Mouse (Mus musculus): Measurements from ENCODE around the gene Map3k15. TPM values are rescaled to one million over a fixed set of nuclear protein-coding genes. Genes with fewer than 3 reads are reported as not detected.

The Map3k15 gene
- 0.03 and 0.19 TPM in 2 replicates for polyA plus RNA-seq (2021; fragmentation: Nextera tagmentation)
- long read RNA-seq, experiment 1, result 0 reads
- long read RNA-seq, experiment 2, result 0 reads

DNA sequence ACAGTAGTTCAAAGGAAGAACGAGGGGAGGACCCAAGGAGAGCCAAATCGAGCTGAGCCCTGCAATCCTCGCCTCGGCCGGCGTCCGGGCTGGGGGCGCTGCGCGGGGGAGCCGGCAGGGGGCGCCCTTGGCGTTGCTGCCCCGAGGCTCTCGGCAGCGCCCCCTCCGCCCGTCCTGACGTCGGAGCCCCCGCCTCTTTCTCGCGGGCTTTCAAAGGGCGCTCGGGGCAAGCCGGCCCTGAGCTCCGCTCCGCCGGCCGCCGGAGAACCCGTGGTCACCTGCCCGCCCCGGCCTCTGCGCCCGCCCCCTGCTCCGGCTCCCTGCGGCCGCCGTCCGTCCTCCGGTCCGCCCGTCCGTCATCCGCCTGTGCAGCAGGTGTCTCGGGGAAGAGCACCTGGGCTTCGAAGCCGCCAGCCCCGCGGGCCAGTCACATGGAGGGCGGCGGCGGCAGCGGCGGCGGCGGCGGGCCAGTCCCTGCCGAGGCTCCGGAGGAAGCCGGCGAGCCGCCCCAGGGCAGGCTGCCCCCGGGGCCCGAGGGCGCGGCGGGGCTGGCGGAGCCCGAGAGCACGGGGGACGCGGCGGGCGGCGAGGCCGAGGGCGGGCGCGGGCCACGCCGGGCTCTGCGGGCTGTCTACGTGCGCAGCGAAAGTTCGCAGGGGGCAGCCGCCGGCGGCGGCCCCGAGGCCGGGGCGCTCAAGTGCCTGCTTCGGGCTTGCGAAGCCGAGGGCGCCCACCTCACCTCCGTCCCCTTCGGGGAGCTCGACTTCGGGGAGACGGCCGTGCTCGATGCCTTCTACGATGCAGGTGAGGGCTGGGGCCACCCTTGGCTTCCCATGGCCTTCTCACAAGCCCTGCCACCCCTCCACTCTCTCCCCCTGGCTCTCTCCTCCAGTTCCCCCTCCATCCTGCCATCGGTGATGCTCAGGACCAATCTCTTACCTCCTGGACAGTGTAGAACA, at the start of gene Map3k15:
Gene Map3k15, plus strand, starts transcription at position 432 of the 959 bp plus-strand sequence.

DNA sequence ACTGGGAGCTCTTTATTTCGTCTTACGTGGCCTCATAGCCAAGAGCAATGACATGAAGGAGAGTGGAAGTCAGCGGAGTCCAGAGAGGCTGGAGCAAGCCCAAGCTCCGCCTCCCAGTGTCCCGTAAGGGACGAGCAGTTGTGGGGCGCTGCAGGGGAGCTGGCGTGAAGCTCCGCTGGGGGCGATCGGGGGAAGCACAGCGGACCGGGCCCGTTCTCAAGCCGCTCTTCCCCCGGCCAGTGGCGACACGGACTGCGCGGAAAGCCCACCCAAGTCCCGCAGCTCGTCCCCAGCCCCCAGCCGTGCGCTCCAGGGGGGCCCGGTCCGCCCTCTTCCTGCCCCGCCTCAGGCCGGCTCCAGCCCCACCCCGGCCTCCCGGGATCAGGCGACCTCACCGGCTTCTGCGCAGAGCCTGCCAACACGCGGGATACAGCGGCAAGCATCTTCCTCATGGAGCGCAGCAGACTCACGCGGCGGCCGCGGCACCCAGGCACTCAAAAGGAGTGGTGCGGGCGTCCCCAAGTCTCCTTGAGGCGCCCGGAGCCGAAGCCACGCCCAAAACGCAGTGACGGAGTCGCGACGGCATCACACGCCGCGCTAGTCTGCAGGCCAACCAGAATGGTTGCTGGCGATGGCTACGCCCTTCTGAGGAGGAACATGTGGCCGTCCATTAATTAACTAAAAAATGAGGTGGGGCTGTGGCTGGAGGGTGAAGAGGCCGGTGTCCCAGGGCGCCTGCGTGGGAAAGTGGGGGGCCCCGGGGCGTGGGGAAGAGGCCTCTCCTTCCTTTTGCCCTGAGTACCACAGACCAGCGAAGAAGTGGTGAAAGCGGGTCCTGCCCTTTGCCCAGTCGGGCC, 149.9 kb downstream of the Map3k15 start, which contains the start of gene Pdha1:
Gene Pdha1, minus strand, starts transcription at position 553 of the 857 bp plus-strand sequence.

Other genes starting within 250 kb of the Map3k15 start
- gene Pdha1, start 150.0 kb downstream of the Map3k15 start, polyA plus RNA-seq (2021; fragmentation: Nextera tagmentation), result 202 and 203 TPM in 2 replicates